Mouse (Mus musculus) small intestine, adult 2 months (tissue): ENCODE data around the gene Rnf151. TPM values are rescaled to one million over a fixed set of nuclear protein-coding genes. Genes with fewer than 3 reads are reported as not detected.

ENCODE experiments used
- polyA plus RNA-seq: library from polyadenylated mRNA; depleted of rRNA; stranded (reverse); fragments of >200 nt; gene quantifications from 2 replicates; pipeline ENCODE4 v1.2.3, GENCODE M21; 2012; rRNA removed

Rnf151 gene
- polyA plus RNA-seq, 1 experiment: 0.19 TPM

Other genes starting within 250 kb of the Rnf151 start
- 52.9 and 74.5 TPM in 2 replicates for gene E4f1, start 247.8 kb downstream of the Rnf151 start, polyA plus RNA-seq
- 130 and 178 TPM in 2 replicates for gene Pgp, start 247.7 kb downstream of the Rnf151 start, polyA plus RNA-seq
- 0.77 and 2.3 TPM in 2 replicates for gene Bricd5, start 244.2 kb downstream of the Rnf151 start, polyA plus RNA-seq
- gene Mlst8, start 239.0 kb downstream of the Rnf151 start, polyA plus RNA-seq: 16.9 and 33.7 TPM in 2 replicates
- 0.50 and 0.77 TPM in 2 replicates for gene Caskin1, start 229.5 kb downstream of the Rnf151 start, polyA plus RNA-seq
- gene Traf7, start 190.1 kb downstream of the Rnf151 start, polyA plus RNA-seq: 75.8 and 113 TPM in 2 replicates
- 1.2 and 6.1 TPM in 2 replicates for gene Rab26, start 183.9 kb downstream of the Rnf151 start, polyA plus RNA-seq
- 26.1 and 31.9 TPM in 2 replicates for gene Pkd1, start 168.2 kb downstream of the Rnf151 start, polyA plus RNA-seq
- 52.8 and 83.5 TPM in 2 replicates for gene Tsc2, start 85.4 kb downstream of the Rnf151 start, polyA plus RNA-seq
- gene Nthl1, start 85.4 kb downstream of the Rnf151 start, polyA plus RNA-seq: 6.0 and 7.2 TPM in 2 replicates
- 35.6 and 44.9 TPM in 2 replicates for gene Slc9a3r2, start 67.7 kb downstream of the Rnf151 start, polyA plus RNA-seq
- gene Npw, start 59.6 kb downstream of the Rnf151 start, polyA plus RNA-seq: 2.0 and 6.5 TPM in 2 replicates
- 41.1 and 85.8 TPM in 2 replicates for gene Zfp598, start 48.4 kb downstream of the Rnf151 start, polyA plus RNA-seq
- 1.2 and 1.3 TPM in 2 replicates for gene Syngr3, start 28.1 kb downstream of the Rnf151 start, polyA plus RNA-seq
- gene Gfer, start 21.9 kb downstream of the Rnf151 start, polyA plus RNA-seq: 22.8 and 35.9 TPM in 2 replicates
- 57.7 and 115 TPM in 2 replicates for gene Noxo1, start 21.8 kb downstream of the Rnf151 start, polyA plus RNA-seq
- gene Tbl3, start 10.4 kb downstream of the Rnf151 start, polyA plus RNA-seq: 26.0 and 49.6 TPM in 2 replicates
- gene Rps2, start 53 bp upstream of the Rnf151 start, polyA plus RNA-seq: 1,627 and 2,207 TPM in 2 replicates
- gene Ndufb10, start 6.4 kb upstream of the Rnf151 start, polyA plus RNA-seq: 384 and 403 TPM in 2 replicates
- gene Rpl3l, start 9.8 kb upstream of the Rnf151 start, polyA plus RNA-seq: 0.11 and 0.19 TPM in 2 replicates
- 29.5 and 54.2 TPM in 2 replicates for gene Msrb1, start 18.6 kb upstream of the Rnf151 start, polyA plus RNA-seq
- gene Hs3st6, start 34.9 kb upstream of the Rnf151 start, polyA plus RNA-seq: 1.7 and 2.8 TPM in 2 replicates
- gene Meiob, start 86.2 kb upstream of the Rnf151 start, polyA plus RNA-seq: not detected in 2 replicates
- 352 and 372 TPM in 2 replicates for gene Hagh, start 122.1 kb upstream of the Rnf151 start, polyA plus RNA-seq
- gene Fahd1, start 132.3 kb upstream of the Rnf151 start, polyA plus RNA-seq: 65.2 and 108 TPM in 2 replicates
- 0.42 and 1.4 TPM in 2 replicates for gene Igfals, start 147.9 kb upstream of the Rnf151 start, polyA plus RNA-seq
- 33.0 and 39.9 TPM in 2 replicates for gene Nubp2, start 168.3 kb upstream of the Rnf151 start, polyA plus RNA-seq
- 51.5 and 88.1 TPM in 2 replicates for gene Spsb3, start 168.6 kb upstream of the Rnf151 start, polyA plus RNA-seq
- gene Eme2, start 177.0 kb upstream of the Rnf151 start, polyA plus RNA-seq: 20.3 and 21.0 TPM in 2 replicates
- gene Mrps34, start 177.1 kb upstream of the Rnf151 start, polyA plus RNA-seq: 244 and 319 TPM in 2 replicates
- 29.4 and 52.4 TPM in 2 replicates for gene Nme3, start 178.4 kb upstream of the Rnf151 start, polyA plus RNA-seq
- 37.0 and 51.7 TPM in 2 replicates for gene Mapk8ip3, start 218.9 kb upstream of the Rnf151 start, polyA plus RNA-seq
- gene Jpt2, start 242.6 kb upstream of the Rnf151 start, polyA plus RNA-seq: 13.3 and 18.2 TPM in 2 replicates